Mouse (Mus musculus): ENCODE data around the gene Cryzl2. TPM values are rescaled to one million over a fixed set of nuclear protein-coding genes. Genes with fewer than 3 reads are reported as not detected.
A peak's percentile ranks its signal among the peaks of the same experiment; 100 is the strongest.

Gene Cryzl2
- total and polyA plus RNA-seq, 2 experiments from 2014 or later: 6.9 to 12.8 TPM

- ATAC-seq (peak; percentile 34; the same call in 1 of the 2 replicates), DNase-seq (peak; percentile 52)
- H3K9me3 ChIP-seq (ENCODE audit: low read length): no peaks in the 10 kb centered on the region
- H3K27ac ChIP-seq (ENCODE audit: low read depth, low read length): peak overlapping the region; percentile 57; the same call in 1 of the 2 replicates
- WGBS: 12% methylated on average over 14 of the region's 14 CpGs
- H3K27me3 ChIP-seq (ENCODE audit: insufficient read depth, low read length): no peaks in the 10 kb centered on the region
- H3K9ac ChIP-seq: peak overlapping the region; percentile 29; the same call in 1 of the 2 replicates
- H3K4me1 ChIP-seq (ENCODE audit: insufficient read depth): peaks cover 25% of the 10 kb centered on the region
- no peak for TF ChIP-seq CTCF (IDR thresholded peaks at IDR 0.05; ENCODE audit: low read depth)
- no peak overlapping the region for H3K4me3 ChIP-seq (ENCODE audit: low read depth, low read length)
- peak overlapping the region; percentile 34 for H3K4me2 ChIP-seq (ENCODE audit: low read depth)
- no peaks in the 10 kb centered on the region for H3K36me3 ChIP-seq (ENCODE audit: insufficient read depth)
These were observed 15.2 kb upstream of the Cryzl2 start for GRCm38 (mm10) chr1:157443026-157443722.

DNA sequence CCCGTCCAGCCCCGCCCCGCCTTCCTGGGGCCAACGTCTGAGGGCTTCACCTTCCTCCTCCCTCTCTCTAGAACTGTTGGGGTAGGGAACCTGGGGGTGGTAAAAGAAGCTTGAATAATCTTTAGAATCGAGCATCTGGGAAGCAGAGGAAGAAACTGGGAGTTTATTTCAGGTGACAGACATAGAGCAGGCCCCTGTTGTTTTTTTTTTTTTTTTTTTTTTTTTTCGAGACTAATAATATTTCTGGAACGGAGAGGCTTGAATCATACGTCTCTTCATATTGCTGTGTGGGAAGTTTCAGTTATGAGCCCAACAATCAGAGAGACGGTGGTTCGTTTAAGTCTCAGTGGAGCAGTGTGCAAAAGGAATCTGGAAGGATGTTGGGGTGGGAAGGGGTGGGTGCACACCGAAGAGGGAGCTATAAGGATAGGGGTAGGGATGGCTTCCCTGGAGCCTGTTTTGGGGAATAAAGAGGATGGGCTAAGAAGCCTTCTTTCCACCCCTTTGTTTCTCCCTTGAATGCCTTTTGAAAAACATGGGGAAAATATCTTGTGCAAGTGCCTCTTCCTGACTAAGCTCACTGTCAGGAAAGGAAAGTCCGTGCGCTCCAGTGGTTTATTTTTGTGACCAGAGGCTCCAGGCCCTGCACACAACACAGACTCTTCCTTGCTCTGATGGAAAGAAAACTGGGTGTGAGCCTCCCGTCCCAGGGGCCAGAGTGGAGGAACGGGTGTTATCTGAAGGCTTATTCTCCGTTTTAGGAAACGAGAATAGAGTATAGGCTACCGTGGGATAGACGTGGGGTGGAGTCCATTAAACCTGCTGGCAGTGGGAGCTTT lies 14.4 kb upstream of the Cryzl2 start:
- H3K9me3 ChIP-seq (ENCODE audit: low read length): no peaks in the 10 kb centered on the region
- no peak for ATAC-seq
- TF ChIP-seq CTCF (IDR thresholded peaks at IDR 0.05; ENCODE audit: low read depth): no peak
- H3K4me2 ChIP-seq (ENCODE audit: low read depth): peak overlapping the region; percentile 34
- H3K9ac ChIP-seq: peak overlapping the region; percentile 29; the same call in 1 of the 2 replicates
- 20% methylated on average over 19 of the region's 19 CpGs for WGBS
- DNase-seq: no peak
- H3K4me1 ChIP-seq (ENCODE audit: insufficient read depth): peaks cover 25% of the 10 kb centered on the region
- no peaks in the 10 kb centered on the region for H3K36me3 ChIP-seq (ENCODE audit: insufficient read depth)
- peak overlapping the region; percentile 57; the same call in 1 of the 2 replicates for H3K27ac ChIP-seq (ENCODE audit: low read depth, low read length)
- no peaks in the 10 kb centered on the region for H3K27me3 ChIP-seq (ENCODE audit: insufficient read depth, low read length)
- H3K4me3 ChIP-seq (ENCODE audit: low read depth, low read length): no peak overlapping the region

GRCm38 (mm10) chr1:157444632-157445300 lies 13.6 kb upstream of the Cryzl2 start:
- Histone ChIP-seq H3K9me3 (ENCODE audit: low read length) (no peaks in the 10 kb centered on the region), H3K4me2 (ENCODE audit: low read depth) (no peak overlapping the region), H3K36me3 (ENCODE audit: insufficient read depth) (no peaks in the 10 kb centered on the region), H3K4me1 (ENCODE audit: insufficient read depth) (peaks cover 26% of the 10 kb centered on the region), H3K9ac (no peak overlapping the region), H3K27me3 (ENCODE audit: insufficient read depth, low read length) (no peaks in the 10 kb centered on the region), H3K27ac (ENCODE audit: low read depth, low read length) (no peak overlapping the region), H3K4me3 (ENCODE audit: low read depth, low read length) (no peak overlapping the region)
- DNase-seq (no peak), ATAC-seq (no peak)
- 66% methylated on average over 13 of the region's 13 CpGs for WGBS
- no peak for TF ChIP-seq CTCF (IDR thresholded peaks at IDR 0.05; ENCODE audit: low read depth)

GRCm38 (mm10) chr1:157445398-157445910 lies 12.9 kb upstream of the Cryzl2 start:
- Histone ChIP-seq H3K4me3 (ENCODE audit: low read depth, low read length) (no peak overlapping the region), H3K4me2 (ENCODE audit: low read depth) (no peak overlapping the region), H3K9ac (no peak overlapping the region), H3K27ac (ENCODE audit: low read depth, low read length) (no peak overlapping the region), H3K9me3 (ENCODE audit: low read length) (no peaks in the 10 kb centered on the region), H3K27me3 (ENCODE audit: insufficient read depth, low read length) (0 out of 2 replicates have a peak, but pooled peaks cover 2% of the 10 kb centered on the region), H3K36me3 (ENCODE audit: insufficient read depth) (no peaks in the 10 kb centered on the region), H3K4me1 (ENCODE audit: insufficient read depth) (peaks cover 26% of the 10 kb centered on the region)
- DNase-seq: no peak
- ATAC-seq: no peak
- no peak for TF ChIP-seq CTCF (IDR thresholded peaks at IDR 0.05; ENCODE audit: low read depth)
- 95% methylated on average over 6 of the region's 6 CpGs for WGBS

GRCm38 (mm10) chr1:157446325-157446724 lies 12.1 kb upstream of the Cryzl2 start:
- Histone ChIP-seq H3K9ac (no peak overlapping the region), H3K9me3 (ENCODE audit: low read length) (no peaks in the 10 kb centered on the region), H3K4me2 (ENCODE audit: low read depth) (no peak overlapping the region), H3K36me3 (ENCODE audit: insufficient read depth) (no peaks in the 10 kb centered on the region), H3K27me3 (ENCODE audit: insufficient read depth, low read length) (0 out of 2 replicates have a peak, but pooled peaks cover 4% of the 10 kb centered on the region), H3K4me1 (ENCODE audit: insufficient read depth) (peaks cover 26% of the 10 kb centered on the region), H3K4me3 (ENCODE audit: low read depth, low read length) (no peak overlapping the region), H3K27ac (ENCODE audit: low read depth, low read length) (no peak overlapping the region)
- TF ChIP-seq CTCF (IDR thresholded peaks at IDR 0.05; ENCODE audit: low read depth): peak; percentile 60
- ATAC-seq (peak; percentile 38; the same call in 1 of the 2 replicates), DNase-seq (peak; percentile 70)
- 44% methylated on average over 7 of the region's 7 CpGs for WGBS

DNA sequence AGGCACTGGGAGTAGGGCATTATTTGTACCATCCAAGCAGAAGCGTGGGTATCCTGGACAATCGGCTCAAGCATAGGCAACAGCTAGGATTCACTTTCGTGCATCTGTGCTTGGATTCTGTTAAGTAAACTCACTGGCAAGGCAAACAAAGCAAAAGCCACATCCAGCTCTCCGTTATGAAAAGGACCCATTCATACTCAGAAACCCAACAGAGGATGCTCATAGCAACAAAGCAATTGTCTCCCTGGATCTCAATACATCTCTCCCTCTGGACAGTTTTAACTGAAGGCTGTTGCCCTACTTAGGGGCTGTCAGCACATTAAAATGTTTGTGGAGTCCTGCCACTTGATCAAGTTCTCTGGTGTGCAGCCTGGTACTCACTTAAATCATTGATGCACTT lies 11.2 kb upstream of the Cryzl2 start:
- 0 out of 2 replicates have a peak, but pooled peaks have one; percentile 8 for ATAC-seq
- WGBS: 37% methylated on average over 4 of the region's 4 CpGs

More for the DNA sequence above, 11.2 kb upstream of the Cryzl2 start:
- TF ChIP-seq CTCF (IDR thresholded peaks at IDR 0.05; ENCODE audit: low read depth): no peak
- Histone ChIP-seq H3K4me3 (ENCODE audit: low read depth, low read length) (no peak overlapping the region), H3K4me2 (ENCODE audit: low read depth) (no peak overlapping the region), H3K36me3 (ENCODE audit: insufficient read depth) (no peaks in the 10 kb centered on the region), H3K27me3 (ENCODE audit: insufficient read depth, low read length) (0 out of 2 replicates have a peak, but pooled peaks cover 4% of the 10 kb centered on the region), H3K4me1 (ENCODE audit: insufficient read depth) (peaks cover 26% of the 10 kb centered on the region), H3K9me3 (ENCODE audit: low read length) (no peaks in the 10 kb centered on the region), H3K27ac (ENCODE audit: low read depth, low read length) (no peak overlapping the region; the same call in 1 of the 2 replicates), H3K9ac (no peak overlapping the region)
- DNase-seq: no peak

Data from forebrain, postnatal 0 days (tissue).